Mouse (Mus musculus) mouse trophoblast stem cell (cell line): ENCODE results near the gene Errfi1.

Source experiments
- in situ Hi-C, 2 experiments: fragments of 300-500 bp; cut with MseI, MboI; formaldehyde crosslinking; loops; 2 replicates in 1 of 2; 3 replicates in 1 of 2; pipeline ENCODE4 v1.15.1; 2025

Errfi1 gene

GRCm38 (mm10) chr4:150846316-150846715 lies 7.4 kb upstream of the Errfi1 start:
- in situ Hi-C loops = no loop called here

- in situ Hi-C loops = loop anchor here in 1 of 2 experiments (25.0 kb wide), 1 partner anchor 188 kb away; the partner anchor contains the start of gene Slc45a1
Measured at GRCm38 (mm10) chr4:150849964-150850363, 3.8 kb upstream of the Errfi1 start.

- in situ Hi-C loops = loop anchor here in 1 of 2 experiments (25.0 kb wide), 1 partner anchor 189 kb away; the partner anchor contains the start of gene Slc45a1
Measured at GRCm38 (mm10) chr4:150850893-150851292, 2.8 kb upstream of the Errfi1 start.

DNA sequence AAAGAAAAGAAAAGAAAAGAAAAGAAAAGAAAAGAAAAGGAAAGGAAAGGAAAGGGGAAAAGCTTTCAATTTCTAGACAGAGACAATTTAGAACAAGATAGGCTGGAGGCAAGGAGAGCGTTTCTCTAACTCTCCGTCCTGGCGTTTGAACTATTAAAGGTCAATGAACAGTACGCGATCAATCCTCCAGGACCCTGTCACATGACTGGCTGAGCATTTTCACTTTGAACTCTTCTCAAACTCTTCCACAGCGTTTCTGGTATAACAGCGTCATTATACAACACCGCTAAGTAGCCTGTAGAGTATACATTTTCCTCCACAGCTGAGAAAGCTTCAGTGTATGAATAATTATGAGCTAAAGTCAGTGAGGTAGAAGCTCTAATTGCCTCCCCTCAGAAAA lies 1.7 kb upstream of the Errfi1 start:
- in situ Hi-C loops = loop anchor here in 1 of 2 experiments (25.0 kb wide), 1 partner anchor 190 kb away; the partner anchor contains the start of gene Slc45a1

DNA sequence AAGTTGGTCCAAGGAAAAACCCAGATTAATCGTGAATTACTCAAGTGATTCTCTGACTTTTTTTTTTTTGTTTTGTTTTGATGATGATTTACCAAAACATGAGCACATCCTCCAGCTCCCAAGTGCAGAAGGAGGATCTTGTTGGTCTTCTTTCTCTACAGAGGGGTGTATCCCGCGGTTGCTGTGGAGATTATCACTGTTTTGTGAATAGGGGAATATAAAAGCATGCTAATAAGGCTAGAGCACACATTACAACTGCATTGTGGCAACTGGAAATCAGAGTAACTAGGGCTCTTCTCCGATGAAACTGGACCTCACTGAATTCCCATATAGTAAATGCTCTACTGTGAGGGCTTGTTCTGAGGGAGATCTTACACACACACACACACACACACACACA lies 1.2 kb upstream of the Errfi1 start:
- in situ Hi-C loops = loop anchor here in 1 of 2 experiments (25.0 kb wide), 1 partner anchor 190 kb away; the partner anchor contains the start of gene Slc45a1

DNA sequence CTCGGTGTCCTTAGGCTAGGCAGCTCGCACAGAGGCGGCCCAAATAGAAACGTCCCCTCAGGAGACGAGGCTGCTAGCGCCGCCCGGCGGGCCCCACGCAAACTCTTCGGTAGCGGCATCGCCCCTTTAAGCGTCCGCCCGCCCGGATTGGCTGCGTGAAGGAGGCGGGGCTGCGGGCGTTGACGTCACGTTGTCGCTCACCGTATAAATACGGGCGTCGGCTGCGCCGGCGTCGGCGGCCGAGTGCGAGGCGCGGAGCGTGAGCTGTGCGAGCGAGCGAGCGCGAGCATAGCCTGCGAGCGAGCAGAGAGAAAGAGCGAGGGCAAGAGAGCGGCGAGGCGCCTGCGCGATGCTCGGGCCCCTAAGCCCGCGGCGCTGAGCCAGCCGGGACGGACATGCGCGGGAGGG lies 1.1 kb downstream of the Errfi1 start:
- in situ Hi-C loops = loop anchor here in 1 of 2 experiments (25.0 kb wide), 1 partner anchor 193 kb away; the partner anchor contains the start of gene Slc45a1

DNA sequence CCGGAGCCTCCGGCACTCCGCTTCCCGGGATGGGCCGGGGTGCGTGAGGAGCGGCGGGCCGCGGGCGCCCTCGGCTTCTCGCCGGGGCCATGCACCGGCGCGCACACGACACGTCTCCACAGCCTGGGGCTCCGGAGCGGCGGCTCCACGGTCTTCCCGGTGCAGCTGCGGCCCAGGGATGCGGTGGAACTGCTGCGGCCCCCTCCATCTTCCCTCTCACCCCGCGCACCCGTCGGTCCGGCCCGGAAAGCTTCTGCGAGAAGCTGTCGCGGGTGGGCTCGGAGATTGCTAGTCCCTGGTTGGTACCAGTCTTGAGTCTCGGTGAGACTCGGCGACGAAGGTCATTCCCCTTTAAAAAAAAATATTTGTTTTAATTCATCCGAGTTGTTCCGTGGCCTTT lies 1.6 kb downstream of the Errfi1 start:
- in situ Hi-C loops = loop anchor here in 1 of 2 experiments (25.0 kb wide), 1 partner anchor 193 kb away; the partner anchor contains the start of gene Slc45a1

DNA sequence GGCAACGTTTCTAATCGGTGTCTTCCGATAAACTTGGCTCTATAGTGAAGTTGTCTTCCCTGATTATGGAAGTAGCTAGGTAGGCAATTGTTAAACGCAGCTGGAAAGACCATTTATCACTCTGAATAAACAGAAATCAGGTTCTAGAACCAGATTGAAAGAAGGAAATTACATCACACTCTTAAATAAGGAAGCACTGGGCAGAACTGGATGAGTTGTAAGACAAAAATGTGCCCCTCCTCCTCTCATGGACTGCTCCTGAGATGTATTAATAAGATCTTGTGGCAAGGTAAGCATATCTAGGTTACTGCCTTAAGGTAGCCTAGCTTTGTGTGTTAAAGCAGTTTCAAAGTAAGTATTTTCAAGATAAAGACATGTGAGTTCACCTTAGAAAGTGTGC lies 6.8 kb downstream of the Errfi1 start:
- in situ Hi-C loops = loop anchor here in 1 of 2 experiments (25.0 kb wide), 1 partner anchor 198 kb away; the partner anchor contains the start of gene Slc45a1

GRCm38 (mm10) chr4:150861161-150861560 lies 7.4 kb downstream of the Errfi1 start:
- in situ Hi-C loops = loop anchor here in 1 of 2 experiments (25.0 kb wide), 1 partner anchor 199 kb away; the partner anchor contains the start of gene Slc45a1

DNA sequence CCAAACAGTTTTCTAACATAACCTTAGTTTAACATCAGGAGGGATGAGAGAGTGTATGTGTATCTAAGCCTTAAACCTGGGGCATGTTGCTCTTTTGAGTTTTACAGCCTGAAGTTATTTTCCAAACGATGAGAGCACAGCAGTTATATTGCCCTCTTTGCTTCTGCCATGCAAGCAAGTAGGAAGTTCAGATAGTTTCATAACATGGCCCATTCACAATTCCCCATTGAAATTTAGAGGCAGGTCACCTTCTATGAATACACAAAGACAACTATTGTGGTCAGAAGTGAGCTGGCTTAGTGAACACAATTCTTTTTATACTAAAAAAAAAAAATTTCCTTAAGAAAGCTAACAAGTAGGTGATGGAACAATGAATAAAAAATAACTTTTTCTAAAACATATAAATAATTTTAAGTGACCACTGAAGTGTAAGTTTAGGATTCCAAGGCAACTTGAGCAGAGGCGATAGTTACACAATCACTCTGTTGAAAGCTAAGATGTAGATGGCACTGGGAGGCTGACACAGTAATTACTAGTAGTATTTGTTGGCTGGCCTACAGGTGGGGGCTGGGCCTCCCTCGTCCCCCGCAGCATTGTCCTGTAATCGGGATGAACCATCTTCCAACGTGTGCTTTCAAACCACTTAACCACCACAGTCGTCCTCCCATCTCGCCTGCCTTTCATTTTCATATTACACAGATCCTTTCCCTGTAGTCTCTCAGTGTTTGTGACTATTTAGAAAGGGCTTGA lies 9.1 kb downstream of the Errfi1 start:
- in situ Hi-C loops = loop anchor here in 1 of 2 experiments (25.0 kb wide), 1 partner anchor 200 kb away; the partner anchor contains the start of gene Slc45a1

DNA sequence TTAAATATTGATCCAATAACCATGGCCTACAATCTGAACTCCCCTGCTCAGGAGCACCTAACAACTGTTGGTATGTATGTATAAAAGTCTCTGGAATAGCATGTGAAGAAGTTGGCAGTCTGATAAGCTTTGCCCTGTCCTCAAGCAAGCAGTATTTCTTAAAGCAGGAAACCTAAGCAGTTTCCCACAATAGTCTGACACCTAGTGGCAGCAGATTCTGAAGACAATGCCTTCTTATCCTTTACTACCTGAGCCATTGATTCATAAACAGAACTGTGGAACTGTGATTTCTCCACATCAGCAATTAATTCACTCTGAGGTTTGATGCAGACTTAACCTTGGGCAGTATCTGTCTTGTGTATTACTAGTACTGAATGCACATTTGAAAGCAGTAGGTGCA lies 11.7 kb downstream of the Errfi1 start:
- in situ Hi-C loops = loop anchor here in 1 of 2 experiments (25.0 kb wide), 1 partner anchor 203 kb away; the partner anchor contains the start of gene Slc45a1

DNA sequence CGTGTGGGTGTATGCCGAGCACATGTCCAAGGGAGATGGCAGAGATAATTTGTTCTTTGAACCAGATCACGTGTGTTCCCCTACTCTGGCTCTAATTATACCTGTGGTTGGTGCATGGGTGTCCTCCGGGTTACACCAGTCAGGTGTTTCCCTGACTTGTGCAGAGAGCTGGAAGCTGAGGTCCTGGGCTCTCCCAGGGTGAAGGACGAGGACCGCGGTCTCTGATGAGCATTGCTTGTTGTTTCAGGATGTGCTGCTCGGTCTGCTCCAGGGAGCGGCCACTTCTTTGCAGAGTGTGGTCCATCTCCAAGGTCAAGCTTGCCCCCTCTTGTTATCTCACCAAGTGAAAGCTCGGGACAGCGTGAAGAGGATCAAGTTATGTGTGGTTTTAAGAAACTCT lies 12.3 kb downstream of the Errfi1 start:
- in situ Hi-C loops = loop anchor here in 1 of 2 experiments (25.0 kb wide), 1 partner anchor 204 kb away; the partner anchor contains the start of gene Slc45a1

- in situ Hi-C loops = loop anchor here in 1 of 2 experiments (25.0 kb wide), 1 partner anchor 204 kb away; the partner anchor contains the start of gene Slc45a1
Measured at GRCm38 (mm10) chr4:150866494-150866893, 12.8 kb downstream of the Errfi1 start.

GRCm38 (mm10) chr4:150868161-150868560 lies 14.4 kb downstream of the Errfi1 start:
- in situ Hi-C loops = loop anchor here in 1 of 2 experiments (25.0 kb wide), 1 partner anchor 206 kb away; the partner anchor contains the start of gene Slc45a1

DNA sequence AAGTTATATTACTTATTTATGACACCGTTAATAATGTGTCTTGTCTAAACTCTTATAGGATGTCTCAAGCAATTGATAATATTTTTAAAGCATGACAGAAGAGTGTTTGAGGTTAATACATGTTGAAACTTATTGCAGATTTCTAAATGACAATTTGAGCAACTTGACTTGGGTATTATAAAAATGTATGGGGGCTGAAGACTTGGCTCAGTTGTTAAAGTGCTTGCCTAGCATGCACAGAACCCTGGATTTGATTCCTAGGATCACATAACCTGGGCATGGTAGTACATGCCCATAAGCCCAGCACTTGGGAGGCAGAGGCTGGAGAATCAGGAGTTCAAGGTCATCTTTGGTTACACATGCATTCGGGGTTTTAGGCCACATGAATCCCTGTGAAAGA lies 15.1 kb downstream of the Errfi1 start:
- in situ Hi-C loops = loop anchor here in 1 of 2 experiments (25.0 kb wide), 1 partner anchor 207 kb away; the partner anchor contains the start of gene Slc45a1

DNA sequence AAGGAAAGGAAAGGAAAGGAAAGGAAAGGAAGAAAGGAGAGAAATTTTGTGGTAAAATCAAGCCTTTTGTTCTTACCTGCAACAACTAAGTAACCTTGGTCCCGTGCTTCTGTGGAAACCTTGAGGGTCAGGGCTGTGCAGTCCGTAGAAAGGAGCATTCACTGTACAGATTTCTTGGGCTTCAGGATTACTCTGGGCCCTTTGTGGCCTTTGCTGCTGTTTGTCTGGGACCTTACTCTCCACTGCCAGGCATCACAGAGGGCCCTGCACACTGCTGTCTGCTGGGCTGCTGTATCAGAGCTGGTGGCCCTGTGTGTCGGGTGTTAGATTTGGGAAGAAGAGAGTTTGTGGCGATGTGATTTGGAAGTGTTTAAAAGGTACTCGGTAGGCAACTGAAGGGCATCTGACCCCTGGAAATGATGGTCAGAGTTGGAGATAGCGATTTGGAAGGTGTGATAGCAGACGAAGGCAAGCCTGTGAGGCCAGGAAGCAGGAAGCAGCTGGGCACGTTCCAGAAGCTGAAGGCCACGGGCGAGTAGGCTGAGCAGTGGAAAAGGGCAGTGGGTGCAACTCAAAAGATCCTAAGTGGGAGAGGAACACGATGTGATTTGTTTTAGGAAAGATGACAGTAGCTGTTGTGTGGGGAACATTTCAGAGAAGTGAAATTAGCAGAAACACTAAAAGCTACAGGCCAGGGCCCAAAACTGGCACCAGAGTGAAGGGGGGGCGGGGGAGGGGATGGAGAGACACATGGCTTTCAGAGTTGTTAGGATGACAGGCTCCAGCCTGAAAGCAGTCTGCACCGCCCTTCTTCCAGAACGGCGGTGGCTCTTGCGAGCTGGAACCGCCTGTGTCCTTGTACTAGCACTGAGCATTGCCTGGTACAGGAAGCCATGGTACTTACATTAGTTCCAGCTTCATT lies 15.8 kb downstream of the Errfi1 start:
- in situ Hi-C loops = loop anchor here in 1 of 2 experiments (25.0 kb wide), 1 partner anchor 207 kb away; the partner anchor contains the start of gene Slc45a1

- in situ Hi-C loops = loop anchor here in 1 of 2 experiments (25.0 kb wide), 1 partner anchor 209 kb away; the partner anchor contains the start of gene Slc45a1
Measured at GRCm38 (mm10) chr4:150870963-150871391, 17.3 kb downstream of the Errfi1 start.

DNA sequence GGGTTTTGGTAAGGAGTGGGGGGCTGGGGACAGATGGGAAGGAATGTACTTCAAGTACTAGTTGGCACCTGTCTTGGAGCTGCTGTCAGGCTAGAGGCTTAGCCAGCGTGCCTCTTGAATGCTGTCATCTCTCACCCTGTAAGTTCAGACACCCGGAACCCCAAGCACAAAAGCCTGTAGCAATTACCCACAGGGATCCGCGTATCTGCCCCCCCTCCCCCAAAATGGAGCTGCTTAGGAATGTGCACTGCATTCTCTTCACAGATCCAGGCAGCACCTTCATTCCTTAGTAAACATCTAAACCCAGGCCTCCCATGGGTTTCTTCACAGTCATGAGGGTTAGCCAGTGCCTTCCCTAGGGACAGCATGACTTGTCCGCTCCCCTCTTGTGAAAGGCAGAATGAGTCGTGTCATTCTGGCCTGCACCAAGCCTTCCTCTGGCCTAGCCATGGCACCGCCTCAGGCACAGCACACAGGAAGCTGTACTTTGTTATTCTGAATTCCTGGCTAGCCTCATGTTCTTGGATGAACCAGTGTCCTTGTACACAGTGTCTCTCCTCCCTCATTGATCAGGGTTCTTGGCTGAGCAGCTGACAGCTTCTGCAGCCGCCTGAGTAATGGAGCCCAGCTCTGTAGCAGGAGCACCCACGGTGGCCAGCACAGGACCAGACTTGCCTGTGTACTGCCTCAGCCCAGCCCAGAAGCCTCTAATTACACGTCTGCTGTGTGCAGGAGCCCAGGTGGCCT lies 17.8 kb downstream of the Errfi1 start:
- in situ Hi-C loops = loop anchor here in 1 of 2 experiments (25.0 kb wide), 1 partner anchor 209 kb away; the partner anchor contains the start of gene Slc45a1

DNA sequence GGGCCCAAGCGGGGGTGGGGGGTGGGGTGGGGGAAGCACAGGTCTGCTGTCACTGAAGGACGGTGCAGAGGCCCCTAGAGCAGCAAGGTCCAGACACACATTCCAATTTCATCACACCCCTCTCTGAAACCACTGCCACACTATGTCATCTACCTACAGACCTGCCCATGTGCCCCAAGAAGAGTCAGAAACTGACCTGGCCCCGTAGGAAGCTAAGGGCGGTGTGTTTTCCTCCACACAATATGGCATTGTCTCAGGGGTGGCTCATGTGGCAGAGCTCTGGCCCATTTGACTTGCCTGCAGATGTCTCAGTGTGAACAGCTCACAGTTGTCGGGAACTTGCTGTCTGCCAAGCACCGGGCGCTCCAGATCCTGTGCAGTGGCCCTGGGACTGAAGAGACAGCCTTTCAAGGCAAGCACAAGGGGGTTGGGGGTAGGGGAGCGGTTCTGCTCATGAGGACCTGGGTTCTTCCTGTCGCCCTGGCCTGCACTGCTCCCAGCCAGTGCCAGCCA lies 18.5 kb downstream of the Errfi1 start:
- in situ Hi-C loops = loop anchor here in 1 of 2 experiments (25.0 kb wide), 1 partner anchor 210 kb away; the partner anchor contains the start of gene Slc45a1
